Mouse (Mus musculus) CD8-positive naive resting alpha-beta T cell, adult 2 months (primary cell): ENCODE results near the gene Teddm3.
A peak's percentile ranks its signal among the peaks of the same experiment; 100 is the strongest.
"Not testable (repeated sequence)": the region's sequence is repeated elsewhere in the genome, so short reads cannot be mapped to it uniquely, and the experiment has no call there.

ENCODE experiments used
- DNase-seq, 2 experiments: peaks; one replicate each; pipeline ENCODE4 v3.0.0; 2022; ENCODE audit warnings: low read depth in 2 of 2, low spot score in 2 of 2

Gene Teddm3

DNA sequence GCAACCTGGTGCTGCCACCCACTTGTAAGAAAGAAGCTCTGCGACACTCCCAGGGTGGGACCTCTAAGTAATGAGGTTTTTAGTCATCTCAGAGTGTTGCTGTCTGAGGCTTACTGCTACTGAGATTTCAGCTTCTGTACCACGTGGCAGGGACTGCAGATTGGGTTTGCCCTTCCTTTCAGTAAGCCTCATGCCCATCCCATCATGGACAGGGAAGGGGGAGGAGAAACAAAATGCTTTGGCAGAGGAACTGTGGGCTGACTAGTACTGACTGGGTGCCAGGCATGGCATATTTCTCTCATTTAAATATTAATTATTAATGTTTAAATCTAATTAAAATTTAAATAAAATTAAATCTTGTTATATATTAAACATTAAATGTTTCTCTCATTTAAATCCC, at the start of gene Teddm3:
Teddm3 (minus strand) TSS at position 101 of the 400 bp plus-strand sequence.
- not testable (repeated sequence) for DNase-seq

DNA sequence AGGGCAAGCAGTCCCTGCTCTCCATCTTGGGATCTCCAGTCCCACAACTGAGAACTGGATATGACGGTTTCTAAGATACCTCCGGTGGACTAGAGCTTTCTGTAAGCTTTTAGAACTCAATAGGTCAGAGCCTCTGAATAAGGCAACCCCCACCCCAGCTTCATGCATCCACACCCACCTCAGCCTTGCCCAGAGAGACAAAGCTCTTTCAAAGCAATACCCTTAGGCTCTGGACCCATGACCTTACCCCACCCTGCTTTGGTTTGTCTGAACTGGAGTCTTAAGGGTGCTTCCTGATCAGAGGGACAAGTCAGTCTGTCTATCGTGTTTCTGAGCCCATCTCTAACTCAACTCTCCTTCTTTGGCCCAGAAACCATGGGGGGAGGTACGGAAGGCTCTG, 48.9 kb upstream of the Teddm3 start:
- no peak for DNase-seq

DNA sequence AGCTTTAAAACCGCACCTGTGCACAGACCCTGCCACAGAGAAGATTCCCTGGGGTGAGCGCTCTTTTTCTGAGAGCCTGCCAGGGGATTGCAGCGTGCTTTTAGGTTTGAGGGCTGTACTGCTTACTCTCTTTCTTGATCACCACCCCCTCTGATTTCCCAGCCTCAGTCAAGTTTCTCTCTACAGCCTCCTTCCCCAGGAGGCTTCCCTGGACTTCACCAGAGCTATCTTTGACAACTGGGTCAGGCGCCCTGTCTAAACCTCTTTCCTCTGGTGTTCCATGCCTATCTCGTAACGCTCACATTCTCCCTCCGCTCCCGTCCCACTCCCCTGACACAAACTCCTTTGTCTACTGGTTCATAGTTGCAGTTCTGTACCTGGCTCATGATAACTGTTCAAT, 45.6 kb upstream of the Teddm3 start:
- no peak for DNase-seq

DNA sequence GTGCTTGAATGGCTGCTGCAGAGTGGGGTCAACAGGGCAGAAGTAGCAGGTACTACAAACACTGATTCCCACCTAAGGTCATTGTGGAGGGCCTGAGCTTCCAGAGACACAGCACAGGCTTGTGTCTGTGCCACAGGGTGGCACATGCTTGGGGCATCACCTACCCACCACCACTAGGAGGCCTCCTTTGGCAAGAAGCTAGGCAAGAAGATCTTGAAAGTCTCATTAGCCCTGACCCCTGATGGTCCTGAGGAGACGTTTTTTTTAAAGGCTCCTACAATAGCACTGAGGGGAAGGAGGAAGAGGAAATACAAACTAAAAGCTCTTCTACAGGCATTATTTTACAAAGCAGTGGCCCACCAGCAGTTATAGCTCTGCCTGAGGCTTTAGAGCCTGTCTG, 44.7 kb upstream of the Teddm3 start:
- DNase-seq = no peak

DNA sequence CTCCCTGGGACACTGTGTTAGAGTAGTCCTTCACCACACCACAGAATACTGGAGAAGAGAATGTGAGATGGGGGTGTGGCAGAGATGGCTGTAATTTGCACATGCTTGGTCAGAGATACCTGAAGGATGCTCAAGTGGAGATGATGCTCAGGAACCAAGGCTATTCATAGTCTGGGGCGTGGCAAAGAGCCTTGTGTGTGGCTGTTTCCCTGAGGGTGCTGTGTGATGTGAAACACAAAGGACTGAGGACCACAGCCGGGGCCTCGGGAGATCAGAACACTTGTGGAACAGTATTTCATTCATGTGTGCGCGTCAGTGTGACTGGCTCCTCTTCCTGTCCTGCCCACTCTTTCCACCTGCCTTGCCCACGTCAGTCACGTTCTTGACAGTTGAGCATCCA, 44.2 kb upstream of the Teddm3 start:
- DNase-seq = no peak

DNA sequence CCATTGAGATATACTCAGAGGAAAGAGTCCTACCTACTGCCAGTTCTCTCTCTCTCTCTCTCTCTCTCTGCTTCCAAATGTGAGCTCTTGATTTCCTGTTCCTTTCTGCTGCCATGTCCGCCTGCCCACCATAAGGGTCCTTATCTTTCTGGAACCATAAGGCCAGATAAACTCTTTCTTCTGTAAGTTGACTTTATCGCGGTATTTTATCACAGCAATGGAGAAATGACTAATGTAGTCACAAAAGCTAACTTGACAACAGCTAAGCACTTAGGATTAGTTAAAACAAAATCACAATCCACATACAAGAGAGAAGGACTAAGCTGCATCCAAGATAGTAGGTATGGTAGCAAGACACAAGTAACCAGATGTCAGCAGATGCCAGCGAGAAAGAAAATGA, 43.7 kb upstream of the Teddm3 start:
- no peak for DNase-seq

DNA sequence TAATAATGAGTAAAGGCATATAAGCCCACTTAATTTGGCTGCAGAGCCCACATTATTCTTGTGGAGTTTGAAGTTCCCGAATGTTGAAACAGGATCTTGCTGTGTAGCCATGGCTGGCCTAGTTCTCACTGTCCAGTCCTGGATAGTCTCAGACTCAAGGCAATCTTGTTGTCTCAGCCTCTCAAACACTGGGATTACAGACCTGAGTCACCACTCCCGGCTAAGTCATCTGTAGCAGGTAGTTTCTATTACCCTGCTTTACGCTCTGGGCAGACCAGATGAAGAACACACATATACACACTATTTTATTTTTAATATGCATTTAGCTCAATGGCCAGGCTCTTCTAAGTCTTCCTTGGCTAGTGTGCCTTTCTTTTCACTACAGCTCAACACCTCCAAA, 42.8 kb upstream of the Teddm3 start:
- no peak for DNase-seq

DNA sequence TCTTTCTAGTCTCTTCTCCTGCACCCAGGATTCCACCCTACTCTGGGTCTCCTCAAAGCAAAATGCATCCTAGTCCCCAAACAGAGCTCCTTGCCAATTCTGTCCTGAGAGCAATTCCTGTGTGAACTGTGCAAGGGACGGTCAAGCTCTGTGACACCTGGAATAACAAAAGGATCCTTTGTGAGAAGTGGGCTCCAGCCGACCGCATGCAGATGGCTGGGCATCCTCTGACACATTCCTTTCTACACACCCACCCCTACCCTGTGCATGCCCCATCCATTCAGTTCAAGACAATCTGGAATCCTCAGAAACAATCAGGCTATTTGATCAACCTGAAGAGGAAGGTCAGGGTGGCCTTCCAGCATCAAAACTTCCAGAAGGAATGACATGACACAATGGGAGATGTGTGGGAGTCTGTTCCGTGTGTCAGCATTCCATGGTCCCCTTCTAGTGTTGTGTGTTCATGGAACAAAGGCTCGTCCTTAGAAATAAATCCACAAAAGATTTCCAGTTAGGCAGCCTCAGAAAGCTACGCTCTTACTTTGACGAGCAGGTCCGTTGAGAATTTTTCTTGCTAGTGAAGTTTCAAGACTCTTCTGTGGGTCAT, 41.6 kb upstream of the Teddm3 start:
- no peak for DNase-seq

DNA sequence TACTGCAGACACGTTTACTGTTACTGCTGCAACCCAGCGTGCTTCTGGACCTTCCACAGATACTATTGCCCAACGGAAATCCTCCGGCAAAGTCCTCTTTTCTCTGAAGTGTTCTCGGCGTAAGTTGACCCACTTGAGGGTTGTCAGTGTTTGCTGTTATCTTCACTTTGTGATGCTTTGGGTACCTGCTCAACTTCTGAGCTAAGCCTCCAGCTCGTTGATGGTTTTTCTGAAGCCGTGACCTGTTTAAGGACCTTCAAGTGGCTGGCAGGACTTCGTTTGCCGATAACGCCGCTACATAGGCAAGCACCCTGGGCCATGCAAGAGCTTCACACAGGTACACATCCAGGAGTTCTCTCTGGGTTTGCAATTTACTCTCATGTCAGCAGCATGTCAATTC, 40.4 kb upstream of the Teddm3 start:
- DNase-seq = no peak

DNA sequence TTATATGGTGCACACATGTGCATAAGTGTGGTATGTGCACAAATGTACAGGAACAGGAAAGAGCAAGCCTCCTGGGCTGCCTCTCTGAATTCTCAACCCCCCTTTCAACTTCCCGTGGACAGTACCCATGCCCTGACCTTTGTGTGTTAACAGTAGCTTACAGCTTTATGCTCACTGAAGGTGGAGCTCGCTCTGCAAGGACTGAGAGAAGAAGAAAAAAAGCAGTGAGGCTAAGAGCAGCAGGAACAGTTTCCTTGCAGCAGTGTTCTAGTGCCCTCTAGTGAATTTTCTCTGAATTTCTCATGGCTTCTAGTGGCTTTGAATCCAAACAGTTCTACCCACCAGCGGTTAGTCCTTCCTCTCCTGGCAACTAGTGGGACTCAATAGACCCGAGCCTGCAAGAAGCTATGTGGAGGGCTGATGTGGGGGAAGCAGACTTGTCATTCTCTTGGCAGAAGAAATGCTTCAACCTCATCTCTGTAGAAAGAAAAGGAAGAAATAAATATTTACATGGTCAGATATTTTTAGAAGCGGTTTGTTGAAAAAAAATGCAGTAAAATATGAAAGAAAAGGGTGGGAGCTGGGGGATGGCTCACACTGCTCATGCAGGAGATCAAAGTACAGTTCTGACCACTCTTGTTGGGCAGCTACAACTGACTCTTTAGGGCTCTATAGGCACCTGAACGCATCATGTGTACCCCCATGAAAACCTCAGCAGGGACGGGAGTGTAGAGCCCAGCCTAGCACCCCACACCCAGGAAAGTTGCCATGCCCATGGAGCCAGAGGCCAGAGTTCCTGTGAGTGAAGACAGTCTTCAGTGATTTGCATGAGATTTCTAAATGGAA, 38.9 kb upstream of the Teddm3 start:
- DNase-seq = peak in 1 of 2 experiments; percentile 20

DNA sequence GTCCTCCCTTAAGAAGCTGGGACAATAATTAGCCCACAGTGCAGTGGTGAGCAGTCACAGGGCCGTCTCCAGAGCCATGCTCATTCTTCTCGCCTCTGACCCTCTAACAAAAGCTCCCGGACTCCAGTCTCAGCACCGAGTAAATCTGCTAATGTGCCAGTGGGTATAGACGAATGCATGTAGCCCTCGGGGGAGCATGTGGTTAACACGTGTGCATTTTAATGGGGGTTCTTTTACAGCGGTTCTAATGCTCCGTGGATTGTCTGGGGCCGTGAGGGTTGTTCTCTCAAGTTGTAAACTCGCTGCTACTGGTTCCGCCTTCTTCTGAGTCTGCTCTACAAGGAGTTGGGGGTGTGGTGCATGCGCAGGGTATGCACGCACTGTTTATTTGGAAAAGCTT, 37.8 kb upstream of the Teddm3 start:
- no peak for DNase-seq

DNA sequence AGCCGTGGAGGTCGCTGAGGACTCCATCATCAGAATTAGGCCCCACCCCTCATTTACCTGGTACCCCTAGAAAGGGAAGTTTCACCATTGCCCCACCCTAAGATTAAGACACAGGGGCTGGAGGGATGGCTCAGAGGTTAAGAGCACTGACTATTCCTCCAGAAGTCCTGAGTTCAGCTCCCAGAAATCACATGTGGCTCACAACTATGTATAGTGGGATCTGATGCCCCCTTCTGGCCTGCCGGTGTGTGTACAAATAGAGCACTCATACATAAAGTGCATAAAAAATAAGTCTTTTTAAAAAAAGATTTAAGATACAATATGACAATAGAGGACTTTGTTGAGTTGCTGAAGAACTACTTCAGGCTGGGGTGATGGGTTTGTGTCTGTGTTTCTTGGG, 34.5 kb upstream of the Teddm3 start:
- DNase-seq = no peak

DNA sequence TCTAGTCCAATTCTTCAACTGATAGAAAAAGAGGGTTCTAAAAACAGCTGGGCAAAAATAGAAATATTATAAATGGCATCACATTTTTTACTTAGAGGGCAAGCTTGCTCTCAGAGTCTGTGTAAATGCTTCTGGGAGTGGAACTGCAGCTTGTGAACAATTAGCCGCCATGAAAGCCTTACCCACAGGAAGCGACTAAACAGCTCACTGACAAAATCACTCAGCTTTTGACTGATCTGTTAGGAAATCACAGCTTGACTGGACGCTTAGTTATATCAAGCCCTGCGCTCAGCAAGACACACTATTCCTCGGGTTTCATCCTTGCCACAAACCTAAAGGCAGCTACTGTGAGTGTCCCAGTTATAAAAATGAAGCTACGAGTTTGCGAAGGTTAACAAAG, 33.8 kb upstream of the Teddm3 start:
- no peak for DNase-seq

DNA sequence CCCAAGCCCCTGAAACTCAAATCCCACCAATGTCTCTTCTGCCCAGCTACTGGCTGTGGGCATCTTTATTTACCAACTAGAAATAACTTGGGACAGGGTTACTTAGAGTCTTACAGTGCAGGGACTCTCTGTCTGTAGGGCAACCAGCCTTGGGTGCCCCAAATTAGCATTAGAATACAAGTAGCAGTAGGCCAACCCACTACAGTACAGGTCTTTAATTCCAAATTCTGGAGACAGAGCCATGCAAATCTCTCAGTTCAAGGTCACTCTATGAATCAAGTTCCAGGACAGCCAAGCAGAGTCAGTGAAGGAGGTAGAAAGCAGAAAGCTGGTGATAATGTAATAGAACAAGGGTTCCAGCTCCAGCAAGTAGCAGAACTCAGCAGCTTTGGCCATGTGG, 30.9 kb upstream of the Teddm3 start:
- no peak for DNase-seq

DNA sequence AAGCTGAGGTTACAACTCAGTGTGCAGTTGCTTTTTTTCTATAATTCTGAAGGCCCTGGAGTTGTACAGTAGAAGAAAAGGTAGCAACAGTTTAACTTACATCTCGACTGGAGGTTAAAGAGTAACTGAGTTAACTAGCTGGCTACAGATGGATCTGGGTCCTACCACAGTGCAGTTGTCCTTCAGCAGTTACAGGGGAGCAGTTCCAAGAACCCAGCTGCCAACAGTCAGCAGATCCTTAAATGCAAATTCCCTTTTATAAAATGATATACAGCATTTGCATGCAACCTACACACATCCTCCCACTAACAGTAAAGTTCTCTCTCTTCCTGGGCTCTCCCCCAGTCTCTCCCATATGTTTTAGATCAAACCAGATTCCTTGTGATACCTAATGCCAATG, 28.3 kb upstream of the Teddm3 start:
- DNase-seq = no peak

DNA sequence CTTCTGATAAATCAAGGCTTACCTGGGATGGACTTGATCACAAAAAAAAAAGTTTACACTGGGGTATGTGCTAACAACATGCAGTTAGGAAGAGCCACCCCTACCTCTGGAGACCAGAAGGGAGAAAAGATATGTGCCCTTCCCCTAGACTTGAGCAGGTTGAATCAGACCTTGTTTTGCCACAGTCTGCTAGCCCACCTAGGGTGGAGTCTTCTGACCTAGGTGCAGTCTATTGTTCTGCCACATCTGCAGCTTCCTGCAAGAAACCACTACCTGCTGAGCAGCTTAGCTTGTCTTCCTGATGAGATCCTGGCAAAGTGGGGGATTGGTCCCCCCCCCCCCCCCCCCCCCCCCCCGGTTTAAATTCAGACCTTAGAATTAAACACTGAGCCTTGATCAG, 21.4 kb upstream of the Teddm3 start:
- DNase-seq = no peak

DNA sequence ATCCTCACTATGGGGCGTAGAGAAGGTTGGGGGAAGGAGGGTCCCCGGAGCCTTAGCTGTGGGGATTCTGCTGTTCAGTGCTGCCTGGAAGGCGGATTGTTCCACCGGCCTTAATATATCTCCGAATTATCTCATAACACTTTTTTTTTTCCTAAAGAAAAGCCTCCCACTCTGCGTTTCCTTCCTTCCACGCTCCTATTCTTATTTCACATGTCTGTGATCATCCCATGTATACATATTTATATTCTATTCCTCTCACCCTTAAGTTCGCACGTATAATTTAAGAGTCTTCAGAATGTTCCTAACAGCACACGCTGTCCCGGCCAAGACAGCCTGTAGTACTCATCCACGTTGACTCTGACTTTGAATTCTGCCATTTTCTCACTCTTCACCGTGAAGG, 14.9 kb upstream of the Teddm3 start:
- DNase-seq = no peak

DNA sequence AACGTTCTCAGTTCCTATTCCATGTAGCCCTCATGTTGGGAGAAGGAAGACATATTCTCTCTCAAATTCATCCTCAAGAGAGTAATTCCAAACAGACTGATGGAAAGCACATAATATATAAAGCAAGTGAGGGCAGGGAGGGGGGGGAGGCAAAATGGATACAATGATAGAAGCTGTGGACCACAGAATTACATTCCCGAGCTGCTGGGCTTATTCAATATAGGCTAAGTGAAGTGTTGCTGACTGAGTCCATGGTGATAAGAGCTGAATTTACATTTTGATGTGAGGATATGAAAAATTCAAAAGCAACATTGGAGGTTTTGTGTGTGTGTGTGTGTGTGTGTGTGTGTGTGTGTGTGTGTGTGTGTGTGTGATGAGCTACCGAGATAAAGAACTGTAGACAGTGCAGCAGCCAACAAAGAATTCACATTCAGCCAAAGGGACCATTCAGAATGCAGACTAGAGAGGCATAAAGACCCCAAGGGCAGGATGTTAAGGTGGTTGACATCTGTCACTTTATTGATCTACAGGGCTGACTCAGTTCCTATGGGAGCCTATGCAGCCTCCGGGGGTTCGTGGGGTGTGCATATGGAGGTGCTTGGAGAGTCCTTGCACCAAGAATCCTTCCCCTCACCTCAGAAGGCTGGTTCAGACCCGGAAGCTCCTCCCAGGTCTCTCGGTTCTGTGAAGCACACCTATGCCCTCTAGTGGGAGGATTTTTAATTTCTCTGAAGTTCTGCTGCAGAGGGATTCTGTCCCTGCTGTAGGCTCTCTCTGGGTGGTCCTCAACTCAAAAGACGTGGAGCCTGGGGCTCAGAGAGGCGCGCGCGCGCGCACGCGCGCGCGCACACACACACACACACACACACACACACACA, 11.8 kb upstream of the Teddm3 start:
- peak in 1 of 2 experiments; percentile 3 for DNase-seq

DNA sequence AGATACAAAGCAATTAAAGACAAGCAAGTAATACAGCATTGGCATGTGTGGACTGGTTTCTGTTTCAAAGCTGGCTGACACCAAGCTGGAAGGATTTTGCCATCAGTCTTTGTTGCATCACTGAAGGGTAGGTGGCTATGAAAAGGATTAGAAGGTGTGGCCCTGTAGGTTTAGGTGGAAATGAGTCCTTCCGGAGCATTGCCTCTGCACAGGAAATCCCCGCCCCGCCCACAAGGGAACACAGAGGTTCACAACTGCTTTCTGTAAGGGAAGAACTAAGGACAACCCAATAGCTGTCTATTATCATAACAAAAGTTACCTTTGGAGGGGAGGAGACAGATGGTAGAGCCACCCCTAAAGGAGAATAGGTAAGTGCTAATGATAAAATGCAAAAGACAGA, 9.6 kb upstream of the Teddm3 start:
- DNase-seq = not testable (repeated sequence)

DNA sequence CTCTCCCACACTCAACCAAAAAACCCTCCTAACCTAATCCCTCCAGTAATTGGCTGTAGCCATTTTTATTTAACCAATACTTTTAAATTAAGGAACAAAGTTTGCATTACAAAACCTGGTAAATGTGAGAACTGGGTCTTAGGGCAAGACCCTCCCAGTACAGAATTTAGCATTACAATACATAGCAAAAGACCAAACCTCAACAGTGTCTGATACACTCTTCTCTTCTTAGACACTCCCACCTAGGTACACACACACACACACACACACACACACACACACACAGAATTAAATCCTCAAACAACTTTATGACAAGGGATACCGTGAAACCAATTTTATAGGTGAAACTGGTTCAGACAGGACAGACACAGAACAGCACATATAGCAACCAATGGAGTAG, 5.4 kb upstream of the Teddm3 start:
- DNase-seq = not testable (repeated sequence)

DNA sequence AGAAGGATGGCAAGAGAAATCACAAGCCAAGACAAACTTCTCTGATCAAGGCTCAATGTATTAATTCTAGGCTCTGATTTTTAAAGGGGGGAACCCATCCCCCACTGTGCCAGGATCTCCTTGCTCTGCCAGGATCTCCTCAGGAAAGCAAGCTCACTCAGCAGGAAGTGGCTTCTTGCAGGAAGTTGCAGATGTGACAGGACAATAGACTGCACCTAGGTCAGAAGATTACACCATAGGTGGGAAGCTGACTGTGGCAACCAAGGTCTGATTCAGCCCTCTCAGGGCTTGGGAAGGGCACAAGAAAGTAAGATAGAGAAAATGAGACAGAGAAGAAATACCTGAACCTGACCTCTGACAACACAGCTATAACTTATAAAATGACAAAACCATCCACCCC, 2.5 kb upstream of the Teddm3 start:
- DNase-seq = not testable (repeated sequence)
